Mouse (Mus musculus) adrenal gland, postnatal 10 days (tissue): ENCODE results near the gene Bhlhe41. TPM values are rescaled to one million over a fixed set of nuclear protein-coding genes. Genes with fewer than 3 reads are reported as not detected.

Experiments
- DNase-seq: peaks from one replicate; pipeline ENCODE4 v3.0.0; 2021; ENCODE audit warnings: mixed read lengths
- long read RNA-seq, 2 experiments: library from polyadenylated mRNA; stranded (forward); transcript quantifications; one replicate each; pipeline ENCODE4 v2.0.0; 2021
- total RNA-seq, 2 experiments: library from RNA; stranded (reverse); gene quantifications; 2 replicates each; pipeline ENCODE4 v1.2.3; 2021

The Bhlhe41 gene
- total RNA-seq: 1 to 10 TPM; 3.7 to 5.6 TPM
- long read RNA-seq, experiment 1, partial matches to known transcripts: 0 of 1 reads
- long read RNA-seq, experiment 1, other reads (novel, unspliced or antisense): 1 of 1 reads
- long read RNA-seq, experiment 2, full-length matches to known transcripts: 1 of 2 reads
- long read RNA-seq, experiment 2, partial matches to known transcripts: 0 of 2 reads
- long read RNA-seq, experiment 2, other reads (novel, unspliced or antisense): 1 of 2 reads

DNA sequence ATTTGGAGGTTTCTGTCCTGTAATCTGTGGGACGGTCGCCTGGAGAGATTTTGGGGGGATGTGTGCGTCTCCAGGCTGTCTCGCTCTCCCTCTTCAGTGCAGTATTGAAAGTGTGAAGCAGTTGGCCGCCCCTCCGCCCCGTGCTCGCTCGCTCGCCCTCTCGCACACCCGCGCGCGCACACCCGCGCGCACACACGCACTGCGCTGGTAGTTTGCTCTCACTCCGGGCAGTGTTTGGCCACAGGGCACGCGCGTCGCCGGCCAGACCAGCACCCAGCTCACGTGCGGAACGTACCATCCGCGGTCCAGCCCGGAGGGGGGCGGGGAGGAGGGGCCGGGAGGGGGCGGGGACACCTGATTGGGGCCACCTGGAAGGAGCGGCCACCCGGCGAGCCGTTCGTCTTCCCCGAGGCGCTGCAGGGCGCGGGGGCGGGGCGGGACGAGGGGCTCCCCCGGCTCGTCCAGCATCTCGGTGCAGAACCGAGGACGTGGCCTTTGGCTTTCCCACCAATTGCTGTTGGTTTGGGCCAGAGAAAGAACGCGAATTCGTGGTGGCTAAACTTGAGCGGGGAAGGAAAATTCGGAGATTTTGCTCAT is at the start of gene Bhlhe41:
Gene Bhlhe41 (minus strand): TSS at position 270 of the 597 bp plus-strand sequence.
- DNase-seq: peak; percentile 89

DNA sequence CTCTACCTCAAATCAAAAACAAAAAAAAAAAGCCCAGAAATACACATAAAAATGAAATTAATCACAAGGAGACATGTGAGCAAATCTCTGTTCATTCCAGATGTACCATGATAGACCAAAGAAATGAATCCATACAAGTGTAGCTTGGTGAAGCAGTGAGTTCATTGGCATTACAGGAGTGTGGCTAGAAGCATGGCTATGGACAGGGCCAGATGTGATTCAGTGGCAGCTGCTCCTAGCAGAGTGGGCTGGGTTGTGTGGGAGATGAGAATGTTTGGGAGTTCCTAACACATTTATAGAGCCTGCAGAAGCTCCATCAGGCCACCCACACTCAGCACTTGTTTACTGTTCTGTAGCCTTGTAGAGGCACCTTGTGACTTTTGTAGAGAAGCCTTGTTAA is 46.9 kb upstream of the Bhlhe41 start:
- DNase-seq: no peak

DNA sequence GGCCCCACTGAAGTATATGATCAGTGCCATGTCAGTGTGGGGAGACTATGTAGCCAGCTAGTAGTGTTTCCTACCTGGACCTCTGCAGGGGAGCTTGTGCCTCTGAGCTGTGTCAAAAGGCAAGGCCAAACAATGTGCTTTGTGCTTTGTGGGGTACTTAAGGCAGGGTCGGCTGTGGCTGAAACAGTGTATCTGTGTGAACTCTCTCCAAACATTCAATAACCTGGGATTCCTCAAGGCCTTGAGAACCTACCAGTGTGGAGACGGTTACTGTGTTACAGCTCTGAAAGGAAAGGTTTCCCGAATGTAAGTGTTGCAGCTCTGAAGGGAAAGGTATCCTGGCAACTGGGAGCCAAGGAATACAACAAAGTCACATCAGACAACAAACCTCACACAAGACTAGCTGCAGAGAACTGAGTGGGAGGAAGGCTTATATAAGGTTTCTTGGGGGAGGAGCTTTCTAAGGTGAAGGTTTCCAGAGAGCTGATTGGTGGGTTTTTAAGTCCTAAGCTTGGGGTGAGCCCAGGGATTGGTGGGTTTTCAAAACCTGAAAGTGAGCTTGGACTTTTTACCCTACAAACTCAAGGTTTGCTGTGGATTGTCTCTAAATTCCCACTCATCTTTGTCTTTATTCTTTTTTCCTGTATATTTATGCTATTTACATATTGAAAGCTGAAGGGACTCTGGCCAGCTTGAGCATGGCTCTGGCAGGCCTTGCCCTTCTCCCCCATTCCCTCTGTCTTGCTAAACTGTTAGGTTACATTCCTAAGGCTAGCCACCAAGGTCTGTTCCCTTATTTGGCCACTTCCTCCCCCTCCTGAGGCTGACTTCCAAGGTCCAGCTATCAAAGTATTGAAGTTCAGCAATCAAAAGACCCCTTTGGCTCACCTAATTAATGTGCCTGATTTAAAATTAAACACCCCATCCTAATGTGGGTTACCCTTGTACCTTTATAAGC is 45.4 kb upstream of the Bhlhe41 start:
- DNase-seq: peak; percentile 14

DNA sequence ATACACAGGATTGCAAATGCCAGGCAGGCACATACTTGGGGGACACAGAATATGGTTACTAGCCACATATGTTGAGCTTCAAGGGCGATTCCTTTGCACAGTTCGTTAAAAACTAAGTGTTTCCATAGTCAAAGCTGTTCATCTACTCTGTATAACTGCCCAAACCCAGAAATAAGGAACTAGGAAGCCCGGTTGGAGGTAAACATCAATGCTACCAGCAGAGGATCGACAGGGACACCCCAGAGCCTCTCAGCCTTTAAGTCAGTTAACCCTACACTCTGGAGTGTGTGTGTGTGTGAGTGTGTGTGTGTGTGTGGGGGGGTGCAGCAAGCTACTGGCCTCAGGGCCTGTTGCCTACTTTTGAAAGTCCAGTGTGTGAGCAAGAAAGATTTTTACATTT is 44.6 kb upstream of the Bhlhe41 start:
- no peak for DNase-seq

DNA sequence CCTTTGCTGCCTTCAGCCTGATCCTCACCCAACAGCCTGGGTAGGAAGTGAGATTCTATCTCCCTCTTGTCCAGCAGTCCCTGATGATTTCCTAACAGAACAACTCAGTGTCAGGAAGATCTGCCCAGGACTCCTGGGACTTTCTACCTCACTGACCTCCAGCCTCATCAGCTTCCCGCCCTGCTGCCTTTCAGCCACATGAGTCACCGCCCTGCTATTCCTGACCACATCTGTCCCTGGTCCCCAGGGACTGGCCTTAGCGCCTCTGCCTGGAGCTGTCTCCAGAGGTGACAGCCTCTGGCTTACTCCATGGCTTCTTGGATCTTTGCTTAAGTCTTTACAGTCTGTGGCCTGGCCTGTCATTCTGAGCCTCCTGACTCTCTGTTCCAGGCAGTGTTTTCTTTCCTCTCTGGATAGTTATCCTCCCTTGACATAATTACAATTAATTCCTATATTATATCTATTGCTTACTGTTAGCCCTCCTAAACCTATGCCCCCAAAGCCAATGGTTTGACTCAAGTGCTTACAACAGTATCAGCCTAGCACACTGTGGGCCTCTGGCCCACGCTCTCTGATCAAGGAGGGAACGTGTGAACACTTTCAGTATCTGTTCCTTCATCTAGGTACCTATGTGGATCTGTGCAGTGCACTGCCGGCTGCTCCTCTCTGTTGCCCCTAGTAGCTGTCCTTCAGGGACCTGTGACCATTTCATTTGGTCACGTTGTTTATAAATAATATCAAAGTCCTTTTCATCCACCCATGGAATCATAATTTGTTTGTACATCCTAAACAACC is 40.9 kb upstream of the Bhlhe41 start:
- DNase-seq: peak; percentile 59

DNA sequence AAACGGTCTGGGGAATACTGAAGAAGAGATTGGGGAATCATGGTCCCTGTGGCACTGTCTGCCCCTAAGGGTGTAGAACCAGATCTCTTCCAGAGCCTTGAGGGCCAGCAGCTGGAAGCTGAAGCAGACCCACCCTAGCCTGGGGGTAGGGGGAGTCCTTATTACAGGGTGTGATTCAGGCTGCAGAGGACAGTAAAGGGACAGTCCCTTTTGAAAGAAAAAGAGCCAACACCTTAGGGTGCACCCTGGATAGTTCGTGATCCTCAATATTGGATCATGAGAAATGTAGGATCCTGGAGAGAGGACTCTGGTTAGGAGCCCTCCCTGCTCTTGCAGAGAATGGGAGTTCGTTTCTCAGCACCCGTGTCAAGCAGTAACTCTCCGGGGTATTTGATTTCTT is 39.3 kb upstream of the Bhlhe41 start:
- DNase-seq: no peak

DNA sequence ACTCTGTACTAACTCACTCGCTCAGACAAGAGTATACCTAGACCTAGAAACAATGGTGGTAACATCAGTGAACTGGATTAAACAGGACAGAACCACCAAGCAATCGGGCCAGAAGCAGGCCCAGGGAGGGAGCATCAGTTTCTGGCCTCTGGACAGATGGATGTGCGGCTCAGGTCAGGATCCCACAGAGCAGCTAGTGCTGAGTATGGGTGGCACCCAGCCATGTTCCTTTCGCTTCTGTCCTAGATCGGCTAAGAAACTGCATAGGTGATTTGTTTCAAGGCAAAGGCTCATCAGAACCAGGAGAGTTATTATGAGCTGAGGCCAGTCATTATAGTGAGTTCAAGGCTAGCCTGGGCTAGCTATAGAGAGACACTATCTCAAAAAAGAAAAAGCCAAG is 38.8 kb upstream of the Bhlhe41 start:
- no peak for DNase-seq

DNA sequence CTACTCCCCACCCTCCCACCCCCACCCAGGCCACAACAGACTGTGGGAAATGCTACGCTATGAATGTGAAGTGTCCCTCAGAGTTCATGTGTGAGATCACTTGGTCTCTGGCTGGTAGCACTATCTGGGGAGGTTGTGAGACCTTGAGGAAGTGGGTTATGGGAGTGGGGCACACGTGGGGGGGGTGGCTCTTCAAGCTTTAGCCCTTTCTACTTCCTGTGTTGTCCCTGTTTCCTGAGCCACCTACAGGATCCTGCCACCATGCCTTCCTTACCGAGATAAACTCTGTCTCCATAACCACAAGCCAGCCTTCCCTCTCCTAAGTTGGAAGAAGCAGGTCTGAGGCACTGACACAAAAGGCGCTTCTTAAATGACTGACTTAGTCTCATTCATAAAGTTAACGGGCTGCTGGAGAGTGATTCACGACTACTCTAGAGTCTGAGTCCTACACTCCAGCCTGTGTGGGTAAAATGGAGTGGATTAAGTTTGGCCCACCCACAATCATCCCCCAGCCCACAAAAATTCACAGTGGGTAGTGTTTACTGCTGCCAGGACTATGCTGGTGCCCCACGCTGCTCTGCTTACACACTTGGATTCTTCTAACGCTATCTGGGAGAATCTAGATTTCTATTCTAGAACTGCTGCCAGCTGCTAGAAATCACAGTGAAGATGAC is 29.4 kb upstream of the Bhlhe41 start:
- no peak for DNase-seq

DNA sequence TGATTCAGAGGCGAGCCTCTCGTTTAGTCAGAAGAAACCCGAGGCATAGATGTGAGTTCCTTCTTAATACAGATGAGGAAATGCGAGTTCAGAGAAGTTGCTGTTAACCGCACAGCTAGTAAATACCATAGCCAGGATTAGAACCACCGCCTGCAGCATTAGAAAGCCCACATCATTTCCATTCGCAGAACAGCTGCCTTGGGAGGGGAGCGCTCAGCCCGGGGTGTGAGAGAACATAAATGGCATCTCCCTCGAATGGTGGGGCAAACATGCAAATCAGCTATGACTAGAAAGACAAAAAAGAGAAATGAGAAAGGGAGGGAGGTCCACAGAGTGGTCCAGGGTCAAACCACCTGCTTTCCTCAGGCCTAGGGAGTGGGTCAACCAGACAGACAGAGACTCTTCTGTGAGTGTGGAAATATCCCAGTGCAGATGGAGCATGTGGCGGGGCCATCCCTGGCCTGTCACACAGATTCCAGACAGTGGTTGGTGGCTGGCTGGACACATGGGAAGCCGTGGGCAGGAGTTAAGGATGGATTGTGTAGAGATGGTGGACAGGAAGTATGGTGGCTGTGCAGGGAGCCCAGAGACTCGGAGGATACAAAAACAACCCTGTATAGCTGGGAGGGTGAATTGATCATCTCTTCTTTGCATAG is 28.1 kb upstream of the Bhlhe41 start:
- no peak for DNase-seq

DNA sequence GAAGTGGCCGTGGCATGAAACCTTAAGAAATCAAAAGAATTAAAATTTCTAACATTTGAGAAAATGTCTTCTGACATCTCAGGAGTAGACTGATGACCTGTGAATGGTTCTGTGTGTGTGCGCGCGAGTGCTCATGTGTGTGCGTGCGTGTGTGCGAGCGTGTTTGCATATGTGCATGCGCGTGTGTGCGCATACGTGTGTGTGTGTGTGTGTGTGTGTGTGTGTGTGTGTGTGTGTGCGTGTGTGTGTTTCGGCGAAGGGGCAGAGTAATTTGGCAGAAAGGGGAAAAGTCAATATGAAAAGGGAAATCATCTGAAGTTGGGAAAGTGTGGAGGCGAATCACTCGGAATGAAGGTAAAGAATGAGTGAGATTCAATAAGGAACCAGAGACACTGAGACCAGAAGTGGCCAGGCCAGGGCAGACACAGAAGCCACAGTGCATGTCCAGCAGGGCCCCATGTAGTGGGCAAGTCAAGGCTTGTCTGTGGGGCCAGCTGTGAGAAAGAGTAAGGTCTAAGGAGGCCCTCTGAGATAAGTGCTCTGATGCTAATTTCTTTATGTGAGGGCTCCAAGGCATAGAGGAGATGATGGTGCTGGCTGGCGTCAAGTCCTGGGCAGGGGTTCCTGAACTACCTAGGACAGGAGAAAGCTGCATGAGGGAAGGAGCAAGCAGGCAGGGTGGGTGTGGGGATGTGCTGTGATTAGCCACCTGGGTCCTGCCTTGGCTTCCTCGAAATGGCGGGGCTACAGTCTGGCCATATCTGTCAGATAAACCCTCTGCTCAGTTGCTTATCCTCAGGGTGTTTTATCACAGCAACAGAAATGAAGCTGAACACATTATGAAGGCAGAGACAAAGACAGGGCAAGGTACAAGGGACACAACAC is 27.3 kb upstream of the Bhlhe41 start:
- no peak for DNase-seq

DNA sequence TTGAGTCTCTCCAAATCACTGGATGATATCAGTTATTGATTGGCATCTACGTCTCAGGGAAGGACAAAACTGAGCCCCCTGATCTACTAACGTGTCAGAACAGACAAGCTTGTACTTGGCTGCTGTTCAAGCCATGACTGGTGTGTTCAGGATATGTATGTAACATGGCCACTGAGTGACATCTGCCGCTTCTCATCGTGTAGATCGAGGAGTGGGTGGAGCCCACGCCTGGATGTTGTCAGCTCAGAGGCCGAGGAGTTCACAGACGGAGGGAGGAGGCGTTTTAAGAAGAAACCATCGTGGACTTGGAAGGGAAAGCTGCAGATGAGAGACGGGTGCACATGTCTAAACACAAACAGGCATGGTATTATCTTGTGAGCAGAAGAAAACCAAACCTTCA is 26.6 kb upstream of the Bhlhe41 start:
- no peak for DNase-seq

DNA sequence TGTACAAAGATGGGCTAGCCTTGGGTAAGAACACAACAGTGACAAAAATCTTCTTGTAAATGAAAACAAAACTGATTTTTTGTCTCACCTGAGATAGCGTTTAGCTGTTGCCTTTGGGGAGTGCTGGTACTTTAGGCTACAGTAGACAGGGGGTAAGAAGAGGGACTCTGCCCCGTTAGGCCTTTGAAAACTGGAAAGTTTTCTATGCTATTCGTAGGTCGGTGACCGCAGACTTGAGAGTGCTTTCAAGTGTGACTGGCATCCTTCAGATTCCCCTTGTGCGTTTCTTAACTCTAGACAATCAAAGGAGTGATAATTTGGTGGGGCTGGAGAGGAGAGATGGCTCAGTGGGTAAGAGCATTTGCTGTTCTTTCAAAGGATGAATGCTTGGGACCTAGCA is 22.4 kb upstream of the Bhlhe41 start:
- no peak for DNase-seq

DNA sequence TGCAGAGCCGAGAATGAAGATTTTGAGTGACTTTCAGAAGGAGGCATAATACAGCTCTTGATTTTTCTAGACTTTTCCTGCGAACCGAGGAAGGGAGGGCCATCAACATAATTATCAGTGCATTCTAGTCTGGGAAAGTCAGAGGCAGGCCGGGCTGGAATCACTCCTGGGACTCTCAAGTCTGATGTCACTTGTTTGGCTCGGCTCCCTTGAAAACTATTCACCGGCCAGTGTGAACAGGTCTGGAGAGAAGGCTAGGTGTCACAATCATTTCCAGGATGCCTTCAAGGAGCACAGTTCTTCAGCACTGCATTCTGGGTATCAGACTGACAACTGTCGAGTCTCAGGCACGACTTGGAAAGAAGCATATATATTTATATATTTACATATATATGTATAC is 20.9 kb upstream of the Bhlhe41 start:
- peak; percentile 54 for DNase-seq

DNA sequence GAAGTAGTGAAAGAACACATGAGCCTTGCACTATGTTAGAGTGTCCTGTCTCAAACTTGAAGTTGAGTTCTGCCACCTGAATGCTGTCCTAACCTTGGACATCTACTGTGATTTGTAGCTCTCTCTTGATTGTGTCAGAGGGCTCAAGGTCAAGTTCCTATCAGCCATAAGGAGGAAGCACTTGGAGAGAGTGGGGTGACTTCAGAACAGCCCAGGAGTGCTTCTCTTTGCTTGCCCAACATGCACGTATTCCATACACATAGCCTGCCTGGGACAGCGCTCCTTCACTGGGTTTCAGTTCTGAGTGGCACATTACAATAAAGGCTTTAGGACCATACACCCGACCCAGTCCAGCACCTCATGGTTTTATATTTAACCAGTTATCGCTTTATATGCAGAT is 19.7 kb upstream of the Bhlhe41 start:
- no peak for DNase-seq

DNA sequence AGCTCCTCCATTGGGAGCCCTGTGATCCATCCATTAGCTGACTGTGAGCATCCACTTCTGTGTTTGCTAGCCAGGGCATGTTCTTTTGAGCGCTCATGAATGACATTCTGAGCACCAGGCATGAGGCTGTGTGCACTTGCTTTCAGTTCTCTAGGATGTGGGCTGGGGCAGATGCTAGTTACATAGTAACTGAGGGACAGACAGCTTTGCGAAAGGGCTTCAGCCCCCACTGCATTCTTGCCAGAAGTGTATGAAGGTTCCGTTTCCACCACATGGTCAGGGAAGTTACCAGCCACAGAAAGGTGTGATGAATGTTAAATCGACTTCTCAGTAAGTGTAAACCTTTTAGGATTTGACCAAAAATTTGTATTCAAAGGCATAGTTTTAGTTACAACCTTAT is 18.3 kb upstream of the Bhlhe41 start:
- DNase-seq: no peak

DNA sequence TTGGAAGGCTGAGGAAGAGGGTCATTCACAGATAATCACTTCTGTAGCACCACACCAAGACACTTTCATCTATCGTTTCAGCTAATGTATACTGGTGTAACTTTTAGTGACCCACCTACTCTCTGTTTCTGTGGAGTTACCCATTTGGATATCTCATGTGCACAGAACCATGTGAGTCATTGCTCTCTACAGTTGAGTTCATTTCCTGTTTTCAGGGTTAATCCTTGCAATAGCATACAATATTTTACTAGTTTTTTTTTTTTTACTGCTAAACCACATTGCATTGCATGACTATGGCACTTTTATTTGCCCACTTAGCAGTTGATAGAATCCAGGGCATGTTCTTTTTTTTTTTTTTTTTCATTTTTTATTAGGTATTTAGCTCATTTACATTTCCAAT is 17.7 kb upstream of the Bhlhe41 start:
- DNase-seq: no peak

DNA sequence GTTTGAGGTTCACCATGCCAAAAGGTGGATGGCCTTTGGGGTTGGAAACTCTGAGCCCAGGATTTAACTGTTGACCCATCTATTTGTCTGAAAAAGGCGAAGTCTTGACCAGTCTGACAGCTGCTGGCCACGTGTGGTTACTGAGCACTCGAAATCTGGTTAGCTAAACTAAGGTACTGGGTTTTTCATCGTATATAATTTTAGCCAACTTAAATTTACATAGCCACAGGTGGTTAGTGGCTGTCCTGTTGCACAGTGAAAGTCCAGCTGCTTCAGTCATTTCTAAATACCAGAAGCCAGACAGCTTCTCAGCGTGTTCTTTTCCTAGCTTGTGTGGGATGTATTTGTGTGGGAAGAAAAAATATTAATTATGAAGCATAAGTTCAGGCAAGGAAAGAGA is 15.3 kb upstream of the Bhlhe41 start:
- no peak for DNase-seq

DNA sequence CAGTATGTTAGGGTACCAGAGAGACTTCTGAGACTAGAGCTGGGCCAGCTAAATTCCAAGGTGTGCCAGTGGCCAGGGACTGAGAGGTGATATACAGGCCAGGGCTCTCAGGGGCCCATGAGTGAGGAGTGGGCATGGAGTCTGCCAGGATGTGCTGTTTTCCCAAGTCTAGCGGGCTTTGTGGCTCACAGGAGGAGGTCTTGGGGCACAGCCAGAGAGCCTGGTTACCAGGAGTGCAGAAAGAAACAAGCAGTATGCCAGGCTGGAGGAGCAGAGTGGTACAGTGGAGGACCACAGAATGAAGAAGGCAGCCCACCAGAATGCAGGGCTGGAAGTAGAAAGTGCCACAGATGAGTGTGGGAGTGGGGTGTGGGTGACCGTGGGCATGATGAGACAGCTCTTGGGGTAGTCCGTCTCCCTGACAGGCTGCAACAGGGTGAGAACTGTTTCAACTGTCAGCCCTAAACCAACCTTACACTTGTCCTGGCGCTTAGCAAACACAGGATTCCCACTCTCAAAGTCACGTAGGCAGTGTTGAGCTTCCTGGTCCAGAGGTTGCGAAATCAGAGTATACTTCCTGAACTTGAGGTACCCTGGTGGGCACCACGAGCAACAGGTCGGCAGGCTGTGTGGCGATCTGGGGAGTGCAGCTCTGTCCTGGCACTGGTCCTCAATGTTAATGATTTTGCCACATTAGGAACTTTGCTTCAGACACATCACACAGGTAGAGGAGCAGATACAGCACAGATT is 11.8 kb upstream of the Bhlhe41 start:
- no peak for DNase-seq

DNA sequence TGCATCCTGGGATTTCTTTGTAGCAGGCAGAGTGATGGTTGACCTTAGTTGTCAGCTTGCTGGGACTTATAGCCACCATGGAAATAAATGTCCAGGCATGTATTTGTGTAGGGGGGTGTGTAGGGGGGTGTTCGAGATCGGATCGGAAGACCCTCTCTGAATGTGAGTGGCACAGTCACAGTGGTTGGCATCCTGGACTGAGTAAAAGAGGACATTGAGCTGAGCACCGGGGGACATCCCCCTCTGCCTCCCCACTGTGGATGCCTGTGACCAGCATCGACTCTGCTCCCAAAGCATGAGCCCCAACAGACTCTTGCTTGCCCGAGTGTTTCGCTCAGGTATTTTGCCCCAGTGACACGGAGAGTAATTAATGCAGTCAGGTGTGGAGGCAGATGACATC is 8.0 kb upstream of the Bhlhe41 start:
- DNase-seq: no peak

DNA sequence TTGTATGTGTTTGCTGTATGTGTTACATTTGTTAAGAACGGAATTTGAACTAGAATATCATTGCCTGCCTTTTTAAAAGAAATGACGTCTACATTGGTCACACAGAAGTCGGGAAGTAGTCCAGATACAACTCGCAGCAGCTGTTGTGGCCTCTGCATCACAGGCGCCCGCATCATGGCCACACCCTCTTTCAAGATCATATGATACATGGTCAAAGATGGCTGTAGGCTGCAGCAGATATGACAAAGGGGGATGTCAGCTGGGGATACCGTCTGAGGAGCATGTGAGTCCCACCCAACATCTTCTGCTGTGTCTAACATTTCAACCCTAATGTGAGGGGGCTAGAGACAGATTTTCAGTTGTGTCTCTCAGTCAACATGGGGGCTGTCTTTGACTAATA is 6.7 kb upstream of the Bhlhe41 start:
- DNase-seq: no peak
